Mouse (Mus musculus): ENCODE results near the gene Camk1g.

The Camk1g gene

GRCm38 (mm10) chr1:193370096-193370495, at the start of gene Camk1g:
Gene Camk1g, minus strand, starts transcription at chr1:193370298.
- peak; percentile 93 for DNase-seq

GRCm38 (mm10) chr1:193419168-193419567, 49.1 kb upstream of the Camk1g start:
- peak; percentile 31 for DNase-seq

- no peak for DNase-seq
These were observed 48.6 kb upstream of the Camk1g start for GRCm38 (mm10) chr1:193418656-193419055.

- no peak for DNase-seq
These were observed 44.0 kb upstream of the Camk1g start for GRCm38 (mm10) chr1:193414067-193414466.

GRCm38 (mm10) chr1:193413368-193414000, 43.4 kb upstream of the Camk1g start:
- no peak for DNase-seq

GRCm38 (mm10) chr1:193407487-193407886, 37.4 kb upstream of the Camk1g start:
- no peak for DNase-seq

GRCm38 (mm10) chr1:193406059-193406642, 36.1 kb upstream of the Camk1g start:
- DNase-seq = no peak

GRCm38 (mm10) chr1:193401695-193402094, 31.6 kb upstream of the Camk1g start:
- DNase-seq = peak; percentile 54

GRCm38 (mm10) chr1:193400348-193400747, 30.2 kb upstream of the Camk1g start:
- no peak for DNase-seq

- DNase-seq = peak; percentile 44
These were observed 28.8 kb upstream of the Camk1g start for GRCm38 (mm10) chr1:193398728-193399437.

GRCm38 (mm10) chr1:193397109-193397508, 27.0 kb upstream of the Camk1g start:
- no peak for DNase-seq

GRCm38 (mm10) chr1:193392266-193392665, 22.2 kb upstream of the Camk1g start:
- no peak for DNase-seq

GRCm38 (mm10) chr1:193390004-193390403, 19.9 kb upstream of the Camk1g start:
- peak; percentile 67 for DNase-seq

GRCm38 (mm10) chr1:193389505-193389904, 19.4 kb upstream of the Camk1g start:
- DNase-seq = peak; percentile 91

- DNase-seq = no peak
These were observed 17.1 kb upstream of the Camk1g start for GRCm38 (mm10) chr1:193387241-193387640.

GRCm38 (mm10) chr1:193386136-193386535, 16.0 kb upstream of the Camk1g start:
- peak; percentile 93 for DNase-seq

GRCm38 (mm10) chr1:193382841-193383462, 12.9 kb upstream of the Camk1g start:
- peak; percentile 73 for DNase-seq

- peak; percentile 72 for DNase-seq
These were observed 12.3 kb upstream of the Camk1g start for GRCm38 (mm10) chr1:193382435-193382834.

GRCm38 (mm10) chr1:193381597-193382404, 11.7 kb upstream of the Camk1g start:
- DNase-seq = no peak

- no peak for DNase-seq
These were observed 10.8 kb upstream of the Camk1g start for GRCm38 (mm10) chr1:193380877-193381276.

GRCm38 (mm10) chr1:193379634-193380033, 9.5 kb upstream of the Camk1g start:
- DNase-seq = no peak

- peak; percentile 87 for DNase-seq
These were observed 6.5 kb upstream of the Camk1g start for GRCm38 (mm10) chr1:193376478-193377134.

All from retina, postnatal 1 day (tissue).